In genomic region chr4:86669780-86670201, GRCm38 (mm10) we compare ENCODE assay signal across 8 mouse cellular contexts. TPM values are rescaled to one million over a fixed set of nuclear protein-coding genes. Genes with fewer than 3 reads are reported as not detected.
DNase-seq lines count a peak whose midpoint lies in the region; ATAC-seq and TF ChIP-seq lines count a peak whose summit lies in the region.

Gene Plin2 (minus strand): TSS chr4:86670060.

- TF ChIP-seq CTCF in kidney, postnatal 0 days (IDR thresholded peaks at IDR 0.05; ENCODE audit: low read depth) = no peak

- no peaks in the 10 kb centered on the region for H3K27me3 ChIP-seq in erythroblast, embryonic 14.5 days (ENCODE audit: control insufficient read depth)
- no peaks in the 10 kb centered on the region for H3K27me3 ChIP-seq in heart, embryonic 13.5 days (replicated peaks)
- H3K27me3 ChIP-seq in kidney, postnatal 0 days (ENCODE audit: insufficient read depth, low read length) = no peaks in the 10 kb centered on the region
- H3K27me3 ChIP-seq in liver, embryonic 15.5 days = no peaks in the 10 kb centered on the region
- no peaks in the 10 kb centered on the region for H3K27me3 ChIP-seq in stomach, embryonic 16.5 days (ENCODE audit: control insufficient read depth, insufficient read depth, low read length)

- H3K27ac ChIP-seq in heart, embryonic 13.5 days (replicated peaks) = peak within 1 kb of the TSS; percentile 81
- H3K27ac ChIP-seq in kidney, postnatal 0 days = peak within 1 kb of the TSS; percentile 76
- peak within 1 kb of the TSS; percentile 95 for H3K27ac ChIP-seq in liver, embryonic 15.5 days (replicated peaks)
- peak within 1 kb of the TSS; percentile 68 for H3K27ac ChIP-seq in stomach, embryonic 16.5 days (ENCODE audit: low read length)

- H3K4me2 ChIP-seq in heart, embryonic 13.5 days = peak within 1 kb of the TSS; percentile 74
- peak within 1 kb of the TSS; percentile 71 for H3K4me2 ChIP-seq in kidney, postnatal 0 days (ENCODE audit: low read length)
- H3K4me2 ChIP-seq in liver, embryonic 15.5 days = peak within 1 kb of the TSS; percentile 80
- H3K4me2 ChIP-seq in stomach, embryonic 16.5 days (ENCODE audit: low read depth, low read length) = peak within 1 kb of the TSS; percentile 66

- WGBS in heart, embryonic 13.5 days = 0% methylated on average over 18 of the region's 18 CpGs
- WGBS in kidney, postnatal 0 days = under 1% methylated on average over 18 of the region's 18 CpGs
- WGBS in liver, embryonic 15.5 days (ENCODE audit: insufficient replicate concordance) = 0% methylated on average over 18 of the region's 18 CpGs
- under 1% methylated on average over 18 of the region's 18 CpGs for WGBS in stomach, embryonic 16.5 days

- H3K9me3 ChIP-seq in erythroblast, embryonic 14.5 days (ENCODE audit: control insufficient read depth, low read length) = no peaks in the 10 kb centered on the region
- H3K9me3 ChIP-seq in heart, embryonic 13.5 days = no peaks in the 10 kb centered on the region
- H3K9me3 ChIP-seq in kidney, postnatal 0 days (replicated peaks; ENCODE audit: low read length) = no peaks in the 10 kb centered on the region
- no peaks in the 10 kb centered on the region for H3K9me3 ChIP-seq in liver, embryonic 15.5 days (replicated peaks)
- H3K9me3 ChIP-seq in stomach, embryonic 16.5 days (replicated peaks; ENCODE audit: control insufficient read depth, low read length) = no peaks in the 10 kb centered on the region

- peak within 1 kb of the TSS; percentile 90 for H3K4me3 ChIP-seq in erythroblast, embryonic 14.5 days (replicated peaks)
- H3K4me3 ChIP-seq in heart, embryonic 13.5 days = peak within 1 kb of the TSS; percentile 81
- peak within 1 kb of the TSS; percentile 58 for H3K4me3 ChIP-seq in kidney, postnatal 0 days (replicated peaks; ENCODE audit: low read depth, low read length)
- peak within 1 kb of the TSS; percentile 83 for H3K4me3 ChIP-seq in liver, embryonic 15.5 days (replicated peaks)
- H3K4me3 ChIP-seq in stomach, embryonic 16.5 days (replicated peaks; ENCODE audit: low read length) = peak within 1 kb of the TSS; percentile 59

- DNase-seq in B cell, adult 2 months = peak; percentile 42 to 44
- peak; percentile 55 for DNase-seq in brain, adult 2 months (ENCODE audit: low read depth, low spot score)
- peak; percentile 79 for DNase-seq in kidney, postnatal 0 days (ENCODE audit: low spot score)
- DNase-seq in neural tube, embryonic 10.5 days (ENCODE audit: extremely low spot score, low spot score) = peak; percentile 80

- peaks cover 90% of the 10 kb centered on the region for H3K4me1 ChIP-seq in erythroblast, embryonic 14.5 days (ENCODE audit: control insufficient read depth)
- peaks cover 53% of the 10 kb centered on the region for H3K4me1 ChIP-seq in heart, embryonic 13.5 days
- peaks cover 15% of the 10 kb centered on the region; the same call in 1 of the 2 replicates for H3K4me1 ChIP-seq in kidney, postnatal 0 days (replicated peaks; ENCODE audit: insufficient read depth, low read length)
- peaks cover 85% of the 10 kb centered on the region for H3K4me1 ChIP-seq in liver, embryonic 15.5 days (replicated peaks)
- peaks cover 24% of the 10 kb centered on the region for H3K4me1 ChIP-seq in stomach, embryonic 16.5 days (ENCODE audit: control insufficient read depth, insufficient read depth, low read length)

- H3K36me3 ChIP-seq in erythroblast, embryonic 14.5 days (ENCODE audit: control insufficient read depth) = peaks cover 40% of the 10 kb centered on the region
- peaks cover 30% of the 10 kb centered on the region for H3K36me3 ChIP-seq in heart, embryonic 13.5 days
- H3K36me3 ChIP-seq in kidney, postnatal 0 days (ENCODE audit: insufficient read depth, low read length) = peaks cover 7% of the 10 kb centered on the region; the same call in 1 of the 2 replicates
- H3K36me3 ChIP-seq in liver, embryonic 15.5 days (replicated peaks) = peaks cover 34% of the 10 kb centered on the region
- no peaks in the 10 kb centered on the region for H3K36me3 ChIP-seq in stomach, embryonic 16.5 days (ENCODE audit: control insufficient read depth, insufficient read depth, low read length)

- peak within 1 kb of the TSS; percentile 92 for H3K9ac ChIP-seq in heart, embryonic 13.5 days
- peak within 1 kb of the TSS; percentile 75 for H3K9ac ChIP-seq in kidney, postnatal 0 days (ENCODE audit: low read depth, low read length)
- peak within 1 kb of the TSS; percentile 95 for H3K9ac ChIP-seq in liver, embryonic 15.5 days
- peak within 1 kb of the TSS; percentile 77 for H3K9ac ChIP-seq in stomach, embryonic 16.5 days (ENCODE audit: low read length)

- peak; percentile 91 for ATAC-seq in heart, embryonic 13.5 days (ENCODE audit: extremely low read depth, insufficient number of reproducible peaks, low FRiP score, low TSS enrichment)
- ATAC-seq in kidney, postnatal 0 days (replicated peaks; ENCODE audit: low FRiP score, low read depth) = peak; percentile 89
- ATAC-seq in liver, embryonic 15.5 days (ENCODE audit: insufficient read depth) = peak; percentile 84
- ATAC-seq in stomach, embryonic 16.5 days (ENCODE audit: insufficient read depth, low FRiP score) = peak; percentile 93

RNA-seq across cellular contexts. Expression of gene Plin2, which starts in this region (rescaled TPM):
- 9.5 and 11.1 TPM in 2 replicates for polyA plus RNA-seq in erythroblast, embryonic 14.5 days (2012)
- polyA plus RNA-seq in heart, embryonic 13.5 days (2015; fragmentation: Nextera tagmentation; extraction: Ambion mirVana) = 66.8 and 68.5 TPM in 2 replicates
- polyA plus RNA-seq in kidney, postnatal 0 days (2015; fragmentation: Nextera tagmentation; extraction: Ambion mirVana) = 64.5 and 68.9 TPM in 2 replicates
- polyA plus RNA-seq in liver, embryonic 15.5 days (2015; fragmentation: Nextera tagmentation; extraction: Ambion mirVana) = 154 and 163 TPM in 2 replicates
- 82.0 and 83.5 TPM in 2 replicates for polyA plus RNA-seq in stomach, embryonic 16.5 days (2015; fragmentation: Nextera tagmentation; extraction: Ambion mirVana)

Comparison
In these comparisons a context has a peak if more than half of its experiments do, and no peak if none do; other contexts are left out.
1. Peak in every context shown above with its lines: DNase-seq, ATAC-seq, H3K4me3 ChIP-seq and H3K27ac ChIP-seq.